Mouse (Mus musculus): ENCODE results near the gene Fv1. TPM values are rescaled to one million over a fixed set of nuclear protein-coding genes. Genes with fewer than 3 reads are reported as not detected.
"Not testable (repeated sequence)": the region's sequence is repeated elsewhere in the genome, so short reads cannot be mapped to it uniquely, and the experiment has no call there.

Fv1 gene
- polyA plus RNA-seq (2015; fragmentation: Nextera tagmentation; extraction: Ambion mirVana): 10.4 and 12.4 TPM in 2 replicates

GRCm38 (mm10) chr4:147868450-147869031, at the start of gene Fv1, which contains the start of gene Miip:
TSS of gene Fv1 (plus strand) at chr4:147868979.
TSS of gene Miip (minus strand) at chr4:147868816.
- peak within 1 kb of the TSS; percentile 93 for H3K4me3 ChIP-seq (ENCODE audit: low read length)
- peak; percentile 98 for ATAC-seq (replicated peaks; ENCODE audit: extremely low read depth, insufficient read depth, low FRiP score)
- H3K4me2 ChIP-seq (ENCODE audit: low read depth, low read length): peak within 1 kb of the TSS; percentile 85
- H3K36me3 ChIP-seq (ENCODE audit: control insufficient read depth, insufficient read depth): peaks cover 25% of the 10 kb centered on the region
- peak within 1 kb of the TSS; percentile 89 for H3K9ac ChIP-seq (ENCODE audit: low read length)
- peak within 1 kb of the TSS; percentile 87 for H3K27ac ChIP-seq (ENCODE audit: low read length)
- WGBS: under 1% methylated on average over 30 of the region's 30 CpGs
- H3K27me3 ChIP-seq (ENCODE audit: control insufficient read depth, insufficient read depth, low read length): no peaks in the 10 kb centered on the region
- H3K4me1 ChIP-seq (ENCODE audit: control insufficient read depth, insufficient read depth, low read length): peaks cover 29% of the 10 kb centered on the region
- no peaks in the 10 kb centered on the region for H3K9me3 ChIP-seq (replicated peaks; ENCODE audit: control insufficient read depth, low read length)

GRCm38 (mm10) chr4:147819659-147820058, 49.1 kb upstream of the Fv1 start:
- H3K9me3 ChIP-seq (replicated peaks; ENCODE audit: control insufficient read depth, low read length): peaks cover 31% of the 10 kb centered on the region
- not testable (repeated sequence) for H3K4me1 ChIP-seq (ENCODE audit: control insufficient read depth, insufficient read depth, low read length); H3K4me3 ChIP-seq (ENCODE audit: low read length); H3K9ac ChIP-seq (ENCODE audit: low read length); H3K27me3 ChIP-seq (ENCODE audit: control insufficient read depth, insufficient read depth, low read length); H3K27ac ChIP-seq (ENCODE audit: low read length); H3K4me2 ChIP-seq (ENCODE audit: low read depth, low read length); H3K36me3 ChIP-seq (ENCODE audit: control insufficient read depth, insufficient read depth); ATAC-seq (replicated peaks; ENCODE audit: extremely low read depth, insufficient read depth, low FRiP score)
- WGBS: 81% methylated on average over 7 of the region's 7 CpGs

- WGBS: 87% methylated on average over 3 of the region's 3 CpGs
Observed at GRCm38 (mm10) chr4:147821414-147821813, 47.4 kb upstream of the Fv1 start.

GRCm38 (mm10) chr4:147824389-147824788, 44.4 kb upstream of the Fv1 start:
- Histone ChIP-seq H3K9ac (ENCODE audit: low read length) (no peak overlapping the region), H3K4me2 (ENCODE audit: low read depth, low read length) (no peak overlapping the region), H3K4me3 (ENCODE audit: low read length) (no peak overlapping the region), H3K27ac (ENCODE audit: low read length) (no peak overlapping the region), H3K36me3 (ENCODE audit: control insufficient read depth, insufficient read depth) (peaks cover 48% of the 10 kb centered on the region), H3K9me3 (replicated peaks; ENCODE audit: control insufficient read depth, low read length) (peaks cover 50% of the 10 kb centered on the region), H3K4me1 (ENCODE audit: control insufficient read depth, insufficient read depth, low read length) (no peaks in the 10 kb centered on the region), H3K27me3 (ENCODE audit: control insufficient read depth, insufficient read depth, low read length) (no peaks in the 10 kb centered on the region)
- WGBS: 93% methylated on average over 4 of the region's 4 CpGs
- ATAC-seq (replicated peaks; ENCODE audit: extremely low read depth, insufficient read depth, low FRiP score): no peak

More at GRCm38 (mm10) chr4:147821414-147821813, 47.4 kb upstream of the Fv1 start:
- H3K9me3 ChIP-seq (replicated peaks; ENCODE audit: control insufficient read depth, low read length): peaks cover 45% of the 10 kb centered on the region
- H3K4me2 ChIP-seq (ENCODE audit: low read depth, low read length); H3K4me1 ChIP-seq (ENCODE audit: control insufficient read depth, insufficient read depth, low read length); ATAC-seq (replicated peaks; ENCODE audit: extremely low read depth, insufficient read depth, low FRiP score); H3K27ac ChIP-seq (ENCODE audit: low read length); H3K4me3 ChIP-seq (ENCODE audit: low read length); H3K27me3 ChIP-seq (ENCODE audit: control insufficient read depth, insufficient read depth, low read length); H3K9ac ChIP-seq (ENCODE audit: low read length): not testable (repeated sequence)
- H3K36me3 ChIP-seq (ENCODE audit: control insufficient read depth, insufficient read depth): peaks cover 26% of the 10 kb centered on the region

GRCm38 (mm10) chr4:147839282-147839681, 29.5 kb upstream of the Fv1 start:
- ATAC-seq (replicated peaks; ENCODE audit: extremely low read depth, insufficient read depth, low FRiP score); H3K9me3 ChIP-seq (replicated peaks; ENCODE audit: control insufficient read depth, low read length); H3K4me3 ChIP-seq (ENCODE audit: low read length); H3K4me1 ChIP-seq (ENCODE audit: control insufficient read depth, insufficient read depth, low read length); H3K9ac ChIP-seq (ENCODE audit: low read length); H3K27ac ChIP-seq (ENCODE audit: low read length); H3K27me3 ChIP-seq (ENCODE audit: control insufficient read depth, insufficient read depth, low read length); H3K4me2 ChIP-seq (ENCODE audit: low read depth, low read length): not testable (repeated sequence)
- H3K36me3 ChIP-seq (ENCODE audit: control insufficient read depth, insufficient read depth): peaks cover 21% of the 10 kb centered on the region
- WGBS: over 99% methylated on average over 15 of the region's 26 CpGs

- WGBS: 88% methylated on average over 3 of the region's 3 CpGs
- no peak for ATAC-seq (replicated peaks; ENCODE audit: extremely low read depth, insufficient read depth, low FRiP score)
- no peak overlapping the region for H3K4me3 ChIP-seq (ENCODE audit: low read length)
- no peaks in the 10 kb centered on the region for H3K27me3 ChIP-seq (ENCODE audit: control insufficient read depth, insufficient read depth, low read length)
- H3K36me3 ChIP-seq (ENCODE audit: control insufficient read depth, insufficient read depth): peaks cover 24% of the 10 kb centered on the region
- peaks cover 7% of the 10 kb centered on the region; the same call in 1 of the 2 replicates for H3K9me3 ChIP-seq (replicated peaks; ENCODE audit: control insufficient read depth, low read length)
- no peak overlapping the region for H3K4me2 ChIP-seq (ENCODE audit: low read depth, low read length)
- peaks cover 6% of the 10 kb centered on the region for H3K4me1 ChIP-seq (ENCODE audit: control insufficient read depth, insufficient read depth, low read length)
- H3K27ac ChIP-seq (ENCODE audit: low read length): no peak overlapping the region
- no peak overlapping the region for H3K9ac ChIP-seq (ENCODE audit: low read length)
Observed at GRCm38 (mm10) chr4:147842871-147843270, 25.9 kb upstream of the Fv1 start.

GRCm38 (mm10) chr4:147847614-147848583, 20.9 kb upstream of the Fv1 start, which contains the start of gene Zfp933:
TSS of gene Zfp933 (minus strand) at chr4:147848366.
- H3K27me3 ChIP-seq (ENCODE audit: control insufficient read depth, insufficient read depth, low read length): no peaks in the 10 kb centered on the region
- 2% methylated on average over 23 of the region's 23 CpGs for WGBS
- H3K27ac ChIP-seq (ENCODE audit: low read length): peak within 1 kb of the TSS; percentile 55
- peak within 1 kb of the TSS; percentile 69 for H3K4me3 ChIP-seq (ENCODE audit: low read length)
- peaks cover 13% of the 10 kb centered on the region for H3K4me1 ChIP-seq (ENCODE audit: control insufficient read depth, insufficient read depth, low read length)
- peaks cover 10% of the 10 kb centered on the region for H3K36me3 ChIP-seq (ENCODE audit: control insufficient read depth, insufficient read depth)
- no peaks in the 10 kb centered on the region for H3K9me3 ChIP-seq (replicated peaks; ENCODE audit: control insufficient read depth, low read length)
- H3K4me2 ChIP-seq (ENCODE audit: low read depth, low read length): peak within 1 kb of the TSS; percentile 81
- peak within 1 kb of the TSS; percentile 85 for H3K9ac ChIP-seq (ENCODE audit: low read length)
- peak; percentile 92 for ATAC-seq (replicated peaks; ENCODE audit: extremely low read depth, insufficient read depth, low FRiP score)

GRCm38 (mm10) chr4:147848584-147848991, 20.2 kb upstream of the Fv1 start:
- Histone ChIP-seq H3K4me2 (ENCODE audit: low read depth, low read length) (peak overlapping the region; percentile 81), H3K4me3 (ENCODE audit: low read length) (peak overlapping the region; percentile 69), H3K9ac (ENCODE audit: low read length) (peak overlapping the region; percentile 85), H3K36me3 (ENCODE audit: control insufficient read depth, insufficient read depth) (peaks cover 3% of the 10 kb centered on the region), H3K27ac (ENCODE audit: low read length) (peak overlapping the region; percentile 55), H3K9me3 (replicated peaks; ENCODE audit: control insufficient read depth, low read length) (no peaks in the 10 kb centered on the region), H3K27me3 (ENCODE audit: control insufficient read depth, insufficient read depth, low read length) (no peaks in the 10 kb centered on the region), H3K4me1 (ENCODE audit: control insufficient read depth, insufficient read depth, low read length) (peaks cover 13% of the 10 kb centered on the region)
- peak; percentile 52 for ATAC-seq (replicated peaks; ENCODE audit: extremely low read depth, insufficient read depth, low FRiP score)
- 3% methylated on average over 4 of the region's 4 CpGs for WGBS

- no peaks in the 10 kb centered on the region for H3K27me3 ChIP-seq (ENCODE audit: control insufficient read depth, insufficient read depth, low read length)
- H3K4me3 ChIP-seq (ENCODE audit: low read length): no peak overlapping the region
- no peaks in the 10 kb centered on the region for H3K36me3 ChIP-seq (ENCODE audit: control insufficient read depth, insufficient read depth)
- WGBS: 78% methylated on average over 2 of the region's 2 CpGs
- no peak overlapping the region for H3K27ac ChIP-seq (ENCODE audit: low read length)
- H3K9me3 ChIP-seq (replicated peaks; ENCODE audit: control insufficient read depth, low read length): no peaks in the 10 kb centered on the region
- no peak for ATAC-seq (replicated peaks; ENCODE audit: extremely low read depth, insufficient read depth, low FRiP score)
- H3K4me2 ChIP-seq (ENCODE audit: low read depth, low read length): no peak overlapping the region
- peaks cover 13% of the 10 kb centered on the region for H3K4me1 ChIP-seq (ENCODE audit: control insufficient read depth, insufficient read depth, low read length)
- no peak overlapping the region for H3K9ac ChIP-seq (ENCODE audit: low read length)
Observed at GRCm38 (mm10) chr4:147850776-147851175, 18.0 kb upstream of the Fv1 start.
